Mouse (Mus musculus): Measurements from ENCODE around the gene Rnf152.

Gene Rnf152

GRCm38 (mm10) chr1:105314010-105314800 lies 42.3 kb downstream of the Rnf152 start:
- no peak for DNase-seq (ENCODE audit: low read depth, low spot score)

GRCm38 (mm10) chr1:105312601-105312901 lies 44.0 kb downstream of the Rnf152 start:
- no peak for DNase-seq (ENCODE audit: low read depth, low spot score)

- no peak for DNase-seq (ENCODE audit: low read depth, low spot score)
Measured at GRCm38 (mm10) chr1:105311899-105312600, 44.5 kb downstream of the Rnf152 start.

- DNase-seq (ENCODE audit: low read depth, low spot score), result no peak
Measured at GRCm38 (mm10) chr1:105302164-105302563, 54.3 kb downstream of the Rnf152 start.

- DNase-seq (ENCODE audit: low read depth, low spot score), result peak; percentile 55
Measured at GRCm38 (mm10) chr1:105301764-105302163, 54.7 kb downstream of the Rnf152 start.

GRCm38 (mm10) chr1:105291859-105292258 lies 64.7 kb downstream of the Rnf152 start:
- no peak for DNase-seq (ENCODE audit: low read depth, low spot score)

GRCm38 (mm10) chr1:105287536-105287935 lies 69.0 kb downstream of the Rnf152 start:
- no peak for DNase-seq (ENCODE audit: low read depth, low spot score)

- DNase-seq (ENCODE audit: low read depth, low spot score), result no peak
Measured at GRCm38 (mm10) chr1:105286906-105287305, 69.6 kb downstream of the Rnf152 start.

- DNase-seq (ENCODE audit: low read depth, low spot score), result no peak
Measured at GRCm38 (mm10) chr1:105285001-105285400, 71.5 kb downstream of the Rnf152 start.

- no peak for DNase-seq (ENCODE audit: low read depth, low spot score)
Measured at GRCm38 (mm10) chr1:105284116-105284515, 72.4 kb downstream of the Rnf152 start.

GRCm38 (mm10) chr1:105281277-105281676 lies 75.2 kb downstream of the Rnf152 start:
- DNase-seq (ENCODE audit: low read depth, low spot score), result no peak

GRCm38 (mm10) chr1:105280160-105280559 lies 76.3 kb downstream of the Rnf152 start:
- no peak for DNase-seq (ENCODE audit: low read depth, low spot score)

- no peak for DNase-seq (ENCODE audit: low read depth, low spot score)
Measured at GRCm38 (mm10) chr1:105274500-105275194, 81.9 kb downstream of the Rnf152 start.

GRCm38 (mm10) chr1:105271104-105271503 lies 85.4 kb downstream of the Rnf152 start:
- DNase-seq (ENCODE audit: low read depth, low spot score), result peak; percentile 48

- peak; percentile 39 for DNase-seq (ENCODE audit: low read depth, low spot score)
Measured at GRCm38 (mm10) chr1:105263283-105264033, 93.1 kb downstream of the Rnf152 start.

GRCm38 (mm10) chr1:105260200-105260599 lies 96.3 kb downstream of the Rnf152 start:
- no peak for DNase-seq (ENCODE audit: low read depth, low spot score)

GRCm38 (mm10) chr1:105257199-105257598 lies 99.3 kb downstream of the Rnf152 start:
- DNase-seq (ENCODE audit: low read depth, low spot score), result no peak

GRCm38 (mm10) chr1:105249190-105249589 lies 107.3 kb downstream of the Rnf152 start:
- DNase-seq (ENCODE audit: low read depth, low spot score), result no peak

GRCm38 (mm10) chr1:105246651-105247050 lies 109.9 kb downstream of the Rnf152 start:
- DNase-seq (ENCODE audit: low read depth, low spot score), result no peak

- peak; percentile 11 for DNase-seq (ENCODE audit: low read depth, low spot score)
Measured at GRCm38 (mm10) chr1:105246075-105246574, 110.4 kb downstream of the Rnf152 start.

GRCm38 (mm10) chr1:105243359-105244142 lies 113.0 kb downstream of the Rnf152 start:
- DNase-seq (ENCODE audit: low read depth, low spot score), result peak; percentile 19

Data from brain, adult 2 months (tissue).